Mouse (Mus musculus) liver, adult 2 months (tissue): ENCODE results near the gene Foxo1.

Experiments used
- CTCF ChIP-seq: fragments of 200-500 bp; IDR thresholded peaks from 2 replicates; pipeline ENCODE4 v1.5.1; 2011; ENCODE audit warnings: low read depth, low read length, control low read depth
- POLR2A ChIP-seq: fragments of 200-500 bp; IDR thresholded peaks from 2 replicates; pipeline ENCODE4 v1.6.1; 2011; ENCODE audit warnings: low read length, control low read depth; ENCODE audit not compliant: insufficient read depth; ENCODE audit errors: extremely low read depth

DNA sequence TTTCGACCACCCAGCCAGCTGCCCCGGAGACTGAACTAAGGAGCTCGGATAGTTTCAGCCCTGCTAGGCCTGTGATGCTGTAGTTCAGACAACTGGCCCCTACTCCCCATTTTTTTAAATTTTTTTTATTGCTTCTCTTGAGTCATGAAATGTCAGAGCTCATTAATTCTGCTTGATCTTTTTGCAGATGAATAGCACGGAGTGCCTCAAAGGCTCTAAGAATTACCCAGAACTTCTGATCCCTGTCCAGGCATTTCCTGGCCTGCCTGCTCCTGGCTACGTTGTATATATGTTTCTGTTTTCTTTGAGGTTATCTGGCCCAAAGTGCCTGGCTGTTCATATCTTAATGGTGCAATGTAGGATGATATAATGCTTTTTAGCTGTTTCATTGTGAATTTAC, 108.8 kb downstream of the Foxo1 start:
- TF ChIP-seq POLR2A = no peak
- no peak for TF ChIP-seq CTCF
